Mouse (Mus musculus) heart, postnatal 36 days (tissue): ENCODE results near the gene Nptx2. TPM values are rescaled to one million over a fixed set of nuclear protein-coding genes. Genes with fewer than 3 reads are reported as not detected.
A peak's percentile ranks its signal among the peaks of the same experiment; 100 is the strongest.

Experiments used
- DNase-seq, 2 experiments: peaks; one replicate each; pipeline ENCODE4 v3.0.0; 2021 to 2022
- intact Hi-C: fragments of 180-260 bp; cut with DNase I; formaldehyde crosslinking; loops from one replicate; pipeline ENCODE4 v1.15.1; 2025
- total RNA-seq, 2 experiments: library from RNA; stranded (reverse); gene quantifications; 2 replicates each; pipeline ENCODE4 v1.2.3; 2021

The Nptx2 gene
- under 1 TPM; 0.11 to 0.14 TPM for total RNA-seq

- intact Hi-C loops: no loop called here
- DNase-seq: peak; percentile 51 to 53
Observed at GRCm38 (mm10) chr5:144545653-144546422, at the start of gene Nptx2. Gene Nptx2 (plus strand): TSS chr5:144545902.

- DNase-seq: no peak
Observed at GRCm38 (mm10) chr5:144496481-144496880, 49.2 kb upstream of the Nptx2 start.

GRCm38 (mm10) chr5:144504239-144504638, 41.5 kb upstream of the Nptx2 start:
- no peak for DNase-seq
- intact Hi-C loops: no loop called here

More at GRCm38 (mm10) chr5:144496481-144496880, 49.2 kb upstream of the Nptx2 start:
- intact Hi-C loops: no loop called here

- DNase-seq: no peak
- intact Hi-C loops: no loop called here
Observed at GRCm38 (mm10) chr5:144505731-144506130, 40.0 kb upstream of the Nptx2 start.

- intact Hi-C loops: no loop called here
Observed at GRCm38 (mm10) chr5:144506156-144506555, 39.5 kb upstream of the Nptx2 start.

GRCm38 (mm10) chr5:144506689-144507552, 38.8 kb upstream of the Nptx2 start:
- no peak for DNase-seq
- intact Hi-C loops: no loop called here

More at GRCm38 (mm10) chr5:144506156-144506555, 39.5 kb upstream of the Nptx2 start:
- no peak for DNase-seq

- intact Hi-C loops: no loop called here
- DNase-seq: no peak
Observed at GRCm38 (mm10) chr5:144509431-144509830, 36.3 kb upstream of the Nptx2 start.

- DNase-seq: no peak
- intact Hi-C loops: no loop called here
Observed at GRCm38 (mm10) chr5:144514738-144515137, 31.0 kb upstream of the Nptx2 start.

- intact Hi-C loops: no loop called here
- no peak for DNase-seq
Observed at GRCm38 (mm10) chr5:144515241-144515640, 30.5 kb upstream of the Nptx2 start.

- intact Hi-C loops: no loop called here
- no peak for DNase-seq
Observed at GRCm38 (mm10) chr5:144520096-144520495, 25.6 kb upstream of the Nptx2 start.

GRCm38 (mm10) chr5:144524774-144525173, 20.9 kb upstream of the Nptx2 start:
- intact Hi-C loops: no loop called here

GRCm38 (mm10) chr5:144529123-144529522, 16.6 kb upstream of the Nptx2 start:
- no peak for DNase-seq

More at GRCm38 (mm10) chr5:144524774-144525173, 20.9 kb upstream of the Nptx2 start:
- no peak for DNase-seq

GRCm38 (mm10) chr5:144542711-144543308, 2.9 kb upstream of the Nptx2 start:
- intact Hi-C loops: no loop called here

More at GRCm38 (mm10) chr5:144529123-144529522, 16.6 kb upstream of the Nptx2 start:
- intact Hi-C loops: no loop called here

GRCm38 (mm10) chr5:144546423-144546995, 807 bp downstream of the Nptx2 start:
- no peak for DNase-seq
- intact Hi-C loops: no loop called here

More at GRCm38 (mm10) chr5:144542711-144543308, 2.9 kb upstream of the Nptx2 start:
- no peak for DNase-seq

GRCm38 (mm10) chr5:144547333-144547878, 1.7 kb downstream of the Nptx2 start:
- no peak for DNase-seq
- intact Hi-C loops: no loop called here

GRCm38 (mm10) chr5:144548079-144548631, 2.5 kb downstream of the Nptx2 start:
- no peak for DNase-seq
- intact Hi-C loops: no loop called here

- intact Hi-C loops: no loop called here
- DNase-seq: no peak
Observed at GRCm38 (mm10) chr5:144550003-144550402, 4.3 kb downstream of the Nptx2 start.

GRCm38 (mm10) chr5:144550622-144551137, 5.0 kb downstream of the Nptx2 start:
- DNase-seq: no peak
- intact Hi-C loops: no loop called here

- intact Hi-C loops: no loop called here
- DNase-seq: no peak
Observed at GRCm38 (mm10) chr5:144556710-144557109, 11.0 kb downstream of the Nptx2 start.

GRCm38 (mm10) chr5:144557363-144557762, 11.7 kb downstream of the Nptx2 start:
- DNase-seq: no peak
- intact Hi-C loops: no loop called here
